Mouse (Mus musculus) gonadal fat pad, adult 2 months (tissue): Measurements from ENCODE around the gene Usp11. TPM values are rescaled to one million over a fixed set of nuclear protein-coding genes. Genes with fewer than 3 reads are reported as not detected.

ENCODE experiments used
- polyA plus RNA-seq: library from polyadenylated mRNA; depleted of rRNA; stranded (reverse); fragments of >200 nt; gene quantifications from 2 replicates; pipeline ENCODE4 v1.2.3, GENCODE M21; 2012; rRNA removed

Usp11 gene
- polyA plus RNA-seq, 1 experiment, result 18.4 TPM

Other genes with a start within 250 kb of the Usp11 start
- gene Rgn, start 154.1 kb upstream of the Usp11 start, polyA plus RNA-seq, result 6.1 and 6.3 TPM in 2 replicates
- gene Rbm10, start 86.4 kb upstream of the Usp11 start, polyA plus RNA-seq, result 63.4 and 66.5 TPM in 2 replicates
- 174 and 195 TPM in 2 replicates for gene Ndufb11, start 86.3 kb upstream of the Usp11 start, polyA plus RNA-seq
- 258 and 270 TPM in 2 replicates for gene Uba1, start 45.6 kb upstream of the Usp11 start, polyA plus RNA-seq
- gene Cdk16, start 16.0 kb upstream of the Usp11 start, polyA plus RNA-seq, result 202 and 217 TPM in 2 replicates
- 259 and 330 TPM in 2 replicates for gene Araf, start 93.9 kb downstream of the Usp11 start, polyA plus RNA-seq
- gene Timp1, start 166.3 kb downstream of the Usp11 start, polyA plus RNA-seq, result 14.7 and 21.9 TPM in 2 replicates
- 0.18 and 0.20 TPM in 2 replicates for gene Syn1, start 217.1 kb downstream of the Usp11 start, polyA plus RNA-seq
- 21.1 and 27.7 TPM in 2 replicates for gene Cfp, start 227.6 kb downstream of the Usp11 start, polyA plus RNA-seq
- gene Elk1, start 246.7 kb downstream of the Usp11 start, polyA plus RNA-seq, result 13.5 and 16.2 TPM in 2 replicates